6 mouse cellular contexts compared by ENCODE assay signal in genomic region chr2:156941523-156941922, GRCm38 (mm10). TPM values are rescaled to one million over a fixed set of nuclear protein-coding genes. Genes with fewer than 3 reads are reported as not detected.
"Had no signal": no experiment of that assay in that cellular context is flagged by ENCODE, and none has a peak within 500 bp of the region (broad histone marks: within the 10 kb centered on the region; RNA-seq: fewer than 3 reads in every experiment).

No protein-coding gene starts in this region.

RNA-seq across cellular contexts. Expression of gene Sla2, which starts 54.5 kb away (rescaled TPM):
- total RNA-seq: gastrocnemius, adult 18-20 months; gastrocnemius, adult 8-10 months; gastrocnemius, postnatal 14 days; heart, postnatal 25 days; heart, postnatal 4 days; left cerebral cortex, postnatal 10 days had no signal
